Mouse (Mus musculus) gastrocnemius, postnatal 4 days (tissue): ENCODE results near the gene Mmd. TPM values are rescaled to one million over a fixed set of nuclear protein-coding genes. Genes with fewer than 3 reads are reported as not detected.
"Not testable (repeated sequence)": the region's sequence is repeated elsewhere in the genome, so short reads cannot be mapped to it uniquely, and the experiment has no call there.

Experiments used
- DNase-seq, 2 experiments: peaks; one replicate each; pipeline ENCODE4 v3.0.0; 2021 to 2022; ENCODE audit warnings: low spot score in 2 of 2, mixed read lengths in 2 of 2
- total RNA-seq, 2 experiments: library from RNA; stranded (reverse); gene quantifications; 2 replicates each; pipeline ENCODE4 v1.2.3; 2021

The Mmd gene
- total RNA-seq, 2 experiments from 2014 or later, result 26.9 to 35.6 TPM

DNA sequence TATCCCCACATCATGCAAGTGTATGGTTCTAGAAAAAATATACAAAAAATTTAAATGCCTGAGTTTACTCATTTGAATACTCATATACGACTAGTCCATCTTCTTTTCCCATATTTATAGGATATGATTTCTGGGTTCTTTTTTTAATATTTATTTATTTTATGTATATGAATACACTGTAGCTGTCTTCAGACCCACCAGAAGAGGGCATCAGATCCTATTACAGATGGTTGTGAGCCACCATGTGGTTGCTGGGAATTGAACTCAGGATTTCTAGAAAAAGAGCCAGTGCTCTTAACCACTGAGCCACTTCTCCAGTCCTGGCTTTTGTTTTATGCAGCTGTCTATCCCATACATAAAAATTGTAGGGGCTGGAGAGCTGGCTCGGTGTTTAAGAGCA is 32.7 kb downstream of the Mmd start:
- not testable (repeated sequence) for DNase-seq

DNA sequence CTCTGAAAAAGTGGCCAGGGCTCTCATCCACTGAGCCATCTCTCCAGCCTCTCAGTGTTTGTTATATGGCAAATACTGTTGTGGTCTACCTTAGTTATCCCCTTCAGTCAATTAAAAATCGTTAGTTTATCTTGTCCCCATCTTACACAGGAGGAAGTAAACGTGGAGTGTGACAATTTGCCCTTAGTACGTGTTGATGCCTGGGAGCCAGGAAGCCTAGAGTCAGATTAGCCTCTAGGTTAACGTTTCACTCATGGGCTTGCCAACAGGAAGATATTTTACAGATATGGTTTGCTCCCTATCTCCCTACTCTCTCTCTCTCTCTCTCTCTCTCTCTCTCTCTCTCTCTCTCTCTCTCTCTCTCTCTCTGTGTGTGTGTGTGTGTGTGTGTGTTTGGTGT is 33.9 kb downstream of the Mmd start:
- no peak for DNase-seq

DNA sequence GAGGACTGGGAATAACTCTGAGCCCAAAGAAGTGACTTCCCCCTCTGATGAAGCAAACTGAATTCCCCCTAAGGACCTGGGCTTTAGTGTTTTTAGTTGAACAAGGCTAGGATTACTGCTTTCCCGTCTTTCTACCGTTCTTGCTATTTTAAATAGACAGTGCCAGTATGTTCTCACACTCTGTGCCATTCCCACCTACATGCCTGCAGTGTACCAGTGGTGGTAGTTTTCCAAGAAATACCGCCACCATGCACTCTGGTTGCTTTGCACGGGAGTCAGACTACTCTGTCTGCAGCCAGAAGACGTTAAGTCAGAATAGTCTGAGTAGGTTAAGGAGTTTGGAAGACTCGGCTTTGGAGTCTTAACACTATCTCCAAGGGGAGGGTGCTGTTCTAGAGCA is 34.3 kb downstream of the Mmd start:
- DNase-seq, result no peak

DNA sequence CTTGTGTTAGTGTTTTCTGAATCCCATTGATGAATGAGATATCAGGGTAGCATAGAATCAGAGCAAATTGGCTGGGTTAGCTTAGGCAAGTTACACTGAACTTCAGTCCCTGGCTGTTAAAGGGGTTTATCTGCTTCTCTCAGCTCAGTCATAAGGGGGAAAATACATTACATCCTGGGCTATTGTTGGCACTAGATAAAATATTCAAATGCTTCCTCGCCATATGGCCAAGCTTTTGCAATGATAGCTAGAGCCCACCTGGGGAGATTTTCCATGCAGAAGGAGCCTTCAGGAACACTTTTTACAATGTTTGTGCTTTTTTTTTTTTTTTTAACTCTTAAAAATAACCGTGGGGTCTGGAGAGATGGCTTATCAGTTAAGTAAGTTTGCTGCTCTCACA is 34.8 kb downstream of the Mmd start:
- DNase-seq, result no peak

DNA sequence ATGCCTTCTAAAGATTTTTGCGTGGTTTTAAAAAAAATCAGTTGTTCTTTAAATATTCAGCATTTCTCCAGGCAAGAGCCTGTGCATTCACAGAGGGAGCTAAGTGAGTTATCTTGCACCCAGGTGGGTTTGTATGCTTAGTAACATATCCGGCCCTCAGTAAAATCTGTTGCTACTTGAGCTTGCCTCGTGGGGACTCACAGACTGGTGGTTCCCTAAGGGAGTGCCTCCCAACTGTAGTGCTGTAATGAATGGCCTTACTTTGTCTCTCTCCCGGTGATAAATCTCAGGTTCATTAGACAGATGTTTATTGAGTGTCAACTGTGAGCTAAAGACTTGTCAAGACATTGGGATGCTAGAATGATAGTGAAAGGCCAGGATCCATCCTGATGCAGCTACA is 35.4 kb downstream of the Mmd start:
- no peak for DNase-seq

DNA sequence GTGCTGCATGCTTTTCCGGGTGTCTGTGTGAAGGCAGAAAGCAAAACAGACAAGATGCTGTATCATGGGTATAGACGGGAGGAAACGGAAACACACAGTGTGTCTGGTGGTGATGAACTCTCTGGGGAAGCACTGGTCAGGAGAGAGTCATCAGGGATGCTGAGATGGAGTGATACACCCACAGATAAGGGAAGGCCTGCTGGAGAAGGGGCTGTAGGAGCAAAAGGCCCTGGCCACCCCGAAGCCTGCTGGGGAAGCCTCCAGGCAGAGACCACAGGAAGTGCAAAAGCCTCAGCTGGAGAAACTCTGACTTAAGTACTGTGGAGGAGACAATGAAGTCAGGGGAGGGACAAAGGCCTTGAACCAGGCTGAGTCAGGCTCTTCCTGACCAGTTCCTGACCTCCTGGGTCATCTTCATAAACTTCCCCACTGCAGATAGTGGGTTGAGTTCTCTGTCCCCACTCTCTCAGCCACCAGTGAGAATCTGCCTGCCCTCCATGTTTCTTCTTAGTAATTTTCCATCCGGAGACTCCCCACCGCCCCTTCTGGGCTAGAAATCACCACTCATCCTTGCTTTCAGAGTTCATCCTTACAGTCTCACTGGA is 37.4 kb downstream of the Mmd start:
- no peak for DNase-seq

DNA sequence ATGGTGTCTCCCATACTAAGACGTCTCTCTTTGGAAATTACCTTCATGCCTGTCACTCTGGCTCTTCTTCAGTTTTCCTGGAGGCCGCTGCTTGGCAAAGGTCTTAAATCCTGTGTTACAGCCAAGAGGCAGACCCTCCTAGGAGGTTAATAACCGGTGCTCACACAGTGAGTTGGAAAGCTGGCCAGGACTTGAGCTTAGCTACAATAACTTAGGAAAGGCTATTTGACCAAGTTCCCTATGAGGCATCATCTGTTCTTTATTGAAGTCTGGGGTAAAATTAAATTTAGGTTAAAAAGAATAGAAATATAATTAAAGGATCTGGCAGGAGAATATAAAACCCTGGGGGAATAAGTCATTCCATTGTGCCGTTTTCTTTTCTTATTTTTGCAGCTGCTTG is 41.9 kb downstream of the Mmd start:
- DNase-seq, result peak in 1 of 2 experiments; percentile 13

DNA sequence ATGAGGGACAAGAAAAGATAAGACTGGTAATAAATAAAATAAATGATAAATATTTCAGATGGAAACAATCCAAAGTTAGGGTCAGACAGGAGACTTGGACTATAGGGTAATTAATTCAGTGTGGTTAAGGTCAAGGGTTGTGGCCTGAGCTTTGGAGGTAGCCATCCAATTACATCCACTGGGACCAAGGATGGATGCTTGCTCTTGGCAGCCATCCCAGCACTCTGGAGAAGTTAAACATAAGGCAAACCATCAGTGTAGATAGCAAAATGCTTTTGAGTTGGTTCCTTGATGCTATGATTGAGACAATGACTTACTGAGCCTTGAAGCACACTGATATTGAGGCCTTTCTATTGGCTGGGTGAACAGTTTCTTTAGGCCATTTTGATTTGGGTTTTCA is 43.5 kb downstream of the Mmd start:
- peak in 1 of 2 experiments; percentile 27 for DNase-seq

DNA sequence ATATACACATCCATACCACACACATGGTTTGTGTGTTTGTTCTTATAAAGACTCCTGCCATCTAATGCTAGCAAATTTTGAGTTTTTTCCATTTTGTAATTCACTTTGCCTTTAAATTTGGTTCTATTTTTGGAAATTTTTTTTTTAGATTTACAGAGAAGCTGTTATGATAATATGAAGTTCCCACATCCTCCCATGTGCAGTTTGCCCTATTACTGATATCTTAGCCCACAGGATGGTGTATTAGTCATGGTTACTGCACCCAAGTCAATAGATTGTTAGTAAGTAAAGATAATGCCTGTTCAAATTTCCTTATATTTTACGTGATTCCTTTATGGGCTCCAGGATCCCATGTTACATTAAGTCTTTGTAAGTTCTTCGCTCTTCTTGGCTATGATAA is 45.4 kb downstream of the Mmd start:
- DNase-seq, result no peak

DNA sequence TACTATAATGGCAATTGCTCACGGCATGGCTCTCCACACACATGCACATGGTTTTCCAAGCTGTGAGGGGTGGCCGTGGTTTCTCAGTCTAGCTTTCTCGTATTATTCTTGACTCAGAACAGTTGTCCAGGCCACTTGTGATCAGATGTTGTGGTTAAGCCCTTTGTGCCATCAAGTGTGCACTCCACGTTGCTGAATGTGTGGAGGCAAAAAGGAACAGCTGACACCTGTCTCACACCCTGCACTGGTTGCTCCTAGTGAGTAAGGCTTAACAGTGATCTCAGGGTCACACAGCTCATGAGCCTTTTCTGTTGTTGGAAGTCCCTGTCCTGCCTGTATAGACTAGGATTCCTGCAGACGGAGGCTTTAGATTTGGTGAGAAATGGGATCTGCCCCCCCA is 56.8 kb downstream of the Mmd start:
- no peak for DNase-seq

DNA sequence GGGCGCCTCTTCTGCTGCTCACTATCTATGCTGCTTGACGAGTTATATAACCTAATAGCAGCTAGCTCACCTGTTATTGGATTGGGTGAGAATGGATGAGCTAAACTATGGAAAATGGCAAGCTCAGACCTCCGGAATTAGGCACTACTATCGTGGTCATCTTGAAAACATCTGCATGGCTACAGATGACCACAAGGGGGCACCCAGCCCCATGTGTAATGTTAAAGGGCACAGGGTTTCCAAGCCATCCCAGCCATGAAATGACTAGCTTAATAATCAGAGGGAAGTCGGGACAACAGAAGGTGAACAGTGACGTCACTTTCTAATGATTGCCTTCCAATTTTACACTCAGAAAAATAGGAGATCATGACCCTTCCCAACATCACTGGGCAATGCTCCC is 57.7 kb downstream of the Mmd start:
- peak; percentile 28 to 67 for DNase-seq

DNA sequence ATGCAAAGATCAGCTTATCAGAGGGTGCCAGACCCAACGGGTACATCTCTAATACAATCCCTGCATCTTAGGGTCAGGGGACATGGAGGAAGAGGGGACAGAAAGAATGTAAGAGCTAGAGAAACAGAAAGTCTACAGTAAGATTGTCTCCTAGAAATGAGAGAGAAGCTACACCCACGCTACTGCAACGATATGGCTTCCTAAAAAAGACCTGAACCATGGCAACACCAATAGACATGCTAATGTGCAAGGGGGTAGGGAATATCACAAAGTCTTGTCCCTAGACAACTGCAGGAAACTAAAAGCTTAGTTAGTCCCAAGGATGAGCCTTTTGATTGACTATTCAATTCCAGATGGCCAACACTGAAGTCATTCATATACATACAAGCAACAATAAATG is 65.3 kb downstream of the Mmd start:
- no peak for DNase-seq

DNA sequence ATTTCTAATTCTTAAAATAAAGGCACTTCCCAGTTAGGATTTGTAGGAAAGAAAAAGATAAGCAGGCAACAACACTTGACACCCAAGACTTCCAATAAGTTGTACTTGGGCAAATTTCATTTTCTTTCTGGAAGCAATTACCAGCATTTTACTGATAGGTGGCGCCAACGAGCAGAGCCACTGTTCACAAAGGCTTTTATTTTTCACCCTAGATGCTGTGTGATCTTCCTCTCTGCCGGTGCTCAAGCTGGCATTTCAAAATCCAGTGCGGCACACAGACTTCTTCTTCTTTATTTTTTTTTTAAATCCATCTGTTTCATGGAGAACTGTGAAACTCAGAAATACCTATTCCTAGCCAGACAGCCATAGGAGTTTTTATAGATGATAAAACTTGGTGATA is 68.2 kb downstream of the Mmd start:
- DNase-seq, result peak in 1 of 2 experiments; percentile 36

DNA sequence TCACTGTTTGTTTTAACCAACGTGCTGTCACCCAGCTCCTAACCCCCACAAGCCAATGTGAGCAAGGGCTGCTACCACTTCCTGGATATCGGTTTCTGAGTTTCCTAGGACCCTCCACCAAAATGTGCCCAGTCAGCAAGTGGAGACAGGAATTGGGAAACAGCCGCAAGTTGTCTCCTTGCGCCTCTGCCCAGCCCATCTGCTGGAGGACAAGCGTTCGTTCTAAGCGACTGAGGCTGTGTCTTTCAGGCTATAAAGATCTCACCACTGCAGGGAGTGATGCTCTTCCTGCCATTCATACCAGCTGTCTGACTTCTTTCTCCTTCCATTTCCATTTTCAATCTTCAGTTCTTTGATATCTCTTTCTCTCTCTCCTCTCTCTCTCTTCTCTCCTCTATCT is 71.7 kb downstream of the Mmd start:
- DNase-seq, result no peak

DNA sequence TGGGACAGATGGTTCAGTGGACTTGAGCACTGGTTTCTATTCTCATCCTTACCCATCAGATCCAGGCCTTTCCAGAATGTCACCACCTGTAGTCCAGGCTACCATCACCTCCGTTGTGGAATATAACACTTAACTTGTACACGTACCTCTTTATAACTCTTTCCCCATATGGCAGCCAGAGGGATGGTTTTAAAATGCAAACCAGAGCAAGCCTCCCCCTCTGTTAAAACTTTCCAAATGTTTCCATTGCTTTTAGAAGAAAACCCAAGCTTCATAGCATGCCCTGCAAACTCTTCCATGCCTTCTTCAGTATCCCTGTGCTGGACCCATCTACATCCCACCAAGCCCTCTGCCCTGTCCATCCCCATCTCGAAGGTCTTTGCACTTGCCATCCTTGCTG is 75.3 kb downstream of the Mmd start:
- DNase-seq, result no peak

DNA sequence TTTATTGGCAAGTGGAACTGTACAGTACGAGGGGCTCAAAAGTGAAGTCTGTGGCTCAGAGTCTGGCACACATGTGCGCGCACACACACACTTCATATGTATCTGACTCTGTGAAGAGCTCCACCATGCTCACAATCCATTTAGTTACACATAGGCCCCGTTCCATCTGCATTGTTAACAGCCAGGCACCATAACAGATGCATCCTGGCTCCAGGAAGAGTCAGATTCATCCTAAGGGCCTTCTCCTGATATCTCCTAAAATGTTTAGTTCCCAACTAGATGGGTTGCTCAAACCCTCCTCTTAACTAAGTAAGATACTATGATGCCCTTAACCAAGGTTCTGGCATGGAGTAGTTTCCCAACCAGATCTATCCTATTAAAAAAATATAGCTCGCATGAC is 76.9 kb downstream of the Mmd start:
- no peak for DNase-seq

DNA sequence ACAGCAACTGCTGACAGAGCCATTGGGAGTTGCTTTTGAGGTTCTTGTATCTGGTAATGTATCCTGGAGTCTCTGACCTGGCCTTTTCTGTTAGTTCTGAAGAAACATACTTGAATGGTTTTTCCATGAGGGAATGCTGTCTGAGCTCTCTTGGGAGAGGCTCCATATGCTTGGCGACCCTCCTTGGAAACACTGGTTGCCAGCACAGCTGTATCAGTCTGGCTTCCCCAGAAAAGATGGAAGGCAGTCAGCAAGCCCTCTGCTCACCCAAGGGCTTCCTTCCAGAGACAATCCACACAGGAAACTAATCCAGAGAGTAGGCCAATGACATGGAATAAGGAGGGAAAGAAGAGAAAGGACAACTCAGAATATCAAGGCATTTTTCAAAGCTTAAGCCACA is 77.6 kb downstream of the Mmd start:
- peak; percentile 29 to 53 for DNase-seq

Other genes starting within 250 kb of the Mmd start
- gene Pctp, start 246.6 kb upstream of the Mmd start, total RNA-seq, result 1 to 10 TPM; 2.6 to 3.1 TPM
- gene Tmem100, start 219.1 kb upstream of the Mmd start, total RNA-seq, result 10 to 100 TPM; 20.2 to 30.9 TPM
- 10 to 100 TPM in 1 of 2 experiments, 1 to 10 TPM in 1; 10.0 to 11.7 TPM for gene Gm45716, start 61.8 kb upstream of the Mmd start, total RNA-seq
- 1 to 10 TPM; 4.7 to 7.2 TPM for gene Hlf, start 141.4 kb downstream of the Mmd start, total RNA-seq